Mouse (Mus musculus) brain, embryonic 14.5 days (tissue): ENCODE results near the gene Baz2b.

Experiments used
- CTCF ChIP-seq: fragments of 200-500 bp; IDR thresholded peaks from 2 replicates; pipeline ENCODE4 v1.5.1; 2012; ENCODE audit warnings: inconsistent platforms, mild to moderate bottlenecking, moderate library complexity, borderline replicate concordance; ENCODE audit not compliant: insufficient read depth, insufficient read length; ENCODE audit errors: extremely low read depth
- POLR2A ChIP-seq: fragments of 200-500 bp; IDR thresholded peaks from 2 replicates; pipeline ENCODE4 v1.6.1; 2012; ENCODE audit warnings: mild to moderate bottlenecking, inconsistent platforms, borderline replicate concordance; ENCODE audit not compliant: poor library complexity, insufficient read depth, insufficient read length, severe bottlenecking; ENCODE audit errors: extremely low read depth

DNA sequence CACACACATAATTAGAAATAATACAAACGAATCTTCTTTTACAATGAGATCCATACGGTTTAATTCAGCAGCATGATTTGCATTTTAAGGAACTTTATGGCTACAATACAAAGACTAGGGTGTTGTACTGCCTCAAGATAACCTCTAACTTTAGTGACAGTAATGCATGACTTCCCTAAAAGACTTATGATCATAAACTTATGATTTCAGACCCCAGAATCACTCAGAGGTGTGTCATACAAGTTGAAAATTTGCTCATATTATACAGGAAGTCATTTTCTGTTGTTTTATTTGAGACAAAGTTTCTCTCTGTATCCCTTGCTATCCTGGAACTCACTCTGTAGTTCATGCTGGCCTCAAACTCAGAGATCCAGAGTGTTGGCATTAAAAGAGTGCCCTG is 89.0 kb downstream of the Baz2b start:
- TF ChIP-seq CTCF (no peak), POLR2A (no peak)
